Mouse (Mus musculus) brown adipose tissue, adult 24 weeks (tissue): ENCODE results near the gene Nfic. TPM values are rescaled to one million over a fixed set of nuclear protein-coding genes. Genes with fewer than 3 reads are reported as not detected.

ENCODE experiments used
- H3K27ac ChIP-seq: fragments of 200-500 bp; replicated peaks from 2 replicates; pipeline ENCODE4 v1.5.1; 2012; ENCODE audit warnings: low read depth, mild to moderate bottlenecking, low read length
- H3K4me1 ChIP-seq: fragments of 200-500 bp; 2 replicates; pipeline ENCODE4 v1.6.1; 2012; ENCODE audit warnings: low read length, mixed read lengths; ENCODE audit not compliant: control insufficient read depth, insufficient read depth, insufficient read length
- H3K4me3 ChIP-seq: fragments of 200-500 bp; 2 replicates; pipeline ENCODE4 v1.5.1; 2012; ENCODE audit warnings: low read depth, mild to moderate bottlenecking, low read length, moderate library complexity; ENCODE audit not compliant: insufficient read depth
- polyA plus RNA-seq: library from polyadenylated mRNA; stranded (reverse); fragments of >200 nt; gene quantifications from 2 replicates; pipeline ENCODE4 v1.2.4, GENCODE M21; 2012; ENCODE audit not compliant: missing spikeins, insufficient read depth, insufficient read length

The Nfic gene
- polyA plus RNA-seq, 1 experiment = 42.9 TPM

GRCm38 (mm10) chr10:81389801-81390677, 65.4 kb downstream of the Nfic start:
- peaks cover 18% of the 10 kb centered on the region for H3K4me1 ChIP-seq
- no peak overlapping the region for H3K27ac ChIP-seq
- H3K4me3 ChIP-seq = no peak overlapping the region

GRCm38 (mm10) chr10:81389373-81389772, 66.1 kb downstream of the Nfic start:
- H3K4me1 ChIP-seq = peaks cover 21% of the 10 kb centered on the region
- H3K4me3 ChIP-seq = no peak overlapping the region
- H3K27ac ChIP-seq = no peak overlapping the region

GRCm38 (mm10) chr10:81388505-81389055, 66.9 kb downstream of the Nfic start, which contains the start of gene Gm48552:
Gene Gm48552, plus strand, starts transcription at chr10:81389005.
- Histone ChIP-seq H3K4me3 (no peak within 1 kb of the TSS), H3K4me1 (peaks cover 19% of the 10 kb centered on the region), H3K27ac (no peak within 1 kb of the TSS)

GRCm38 (mm10) chr10:81387716-81388115, 67.7 kb downstream of the Nfic start:
- Histone ChIP-seq H3K27ac (no peak overlapping the region), H3K4me3 (no peak overlapping the region), H3K4me1 (peaks cover 19% of the 10 kb centered on the region)

- peak overlapping the region; percentile 73; the same call in 1 of the 2 replicates for H3K4me3 ChIP-seq
- peaks cover 19% of the 10 kb centered on the region for H3K4me1 ChIP-seq
Measured at GRCm38 (mm10) chr10:81385603-81386306, 69.7 kb downstream of the Nfic start.

GRCm38 (mm10) chr10:81384605-81384982, 70.8 kb downstream of the Nfic start:
- Histone ChIP-seq H3K4me3 (peak overlapping the region; percentile 73), H3K4me1 (peaks cover 12% of the 10 kb centered on the region), H3K27ac (peak overlapping the region; percentile 58)

More at GRCm38 (mm10) chr10:81385603-81386306, 69.7 kb downstream of the Nfic start:
- no peak overlapping the region for H3K27ac ChIP-seq

- peak within 1 kb of the TSS; percentile 73 for H3K4me3 ChIP-seq
- H3K4me1 ChIP-seq = peaks cover 10% of the 10 kb centered on the region
- peak within 1 kb of the TSS; percentile 58 for H3K27ac ChIP-seq
Measured at GRCm38 (mm10) chr10:81383802-81384604, 71.4 kb downstream of the Nfic start, which contains the start of the genes Dohh and Gm48551. Gene Dohh, plus strand, starts transcription at chr10:81384428. Gene Gm48551, plus strand, starts transcription at chr10:81384466.

GRCm38 (mm10) chr10:81382039-81382438, 73.4 kb downstream of the Nfic start:
- Histone ChIP-seq H3K27ac (no peak overlapping the region), H3K4me1 (peaks cover 16% of the 10 kb centered on the region), H3K4me3 (no peak overlapping the region)

- no peak overlapping the region for H3K4me3 ChIP-seq
Measured at GRCm38 (mm10) chr10:81379809-81380378, 75.5 kb downstream of the Nfic start.

GRCm38 (mm10) chr10:81379183-81379553, 76.3 kb downstream of the Nfic start:
- peak overlapping the region; percentile 56 for H3K4me3 ChIP-seq
- peaks cover 15% of the 10 kb centered on the region for H3K4me1 ChIP-seq
- no peak overlapping the region for H3K27ac ChIP-seq

More at GRCm38 (mm10) chr10:81379809-81380378, 75.5 kb downstream of the Nfic start:
- Histone ChIP-seq H3K27ac (no peak overlapping the region), H3K4me1 (peaks cover 16% of the 10 kb centered on the region)

GRCm38 (mm10) chr10:81378553-81379182, 76.8 kb downstream of the Nfic start:
- peaks cover 15% of the 10 kb centered on the region for H3K4me1 ChIP-seq
- no peak overlapping the region for H3K27ac ChIP-seq
- H3K4me3 ChIP-seq = peak overlapping the region; percentile 56

GRCm38 (mm10) chr10:81377793-81378552, 77.5 kb downstream of the Nfic start, which contains the start of gene Fzr1:
Gene Fzr1, minus strand, starts transcription at chr10:81378516.
- Histone ChIP-seq H3K4me3 (peak within 1 kb of the TSS; percentile 70), H3K4me1 (peaks cover 15% of the 10 kb centered on the region), H3K27ac (peak within 1 kb of the TSS; percentile 24; the same call in 1 of the 2 replicates)

GRCm38 (mm10) chr10:81377362-81377664, 78.1 kb downstream of the Nfic start:
- H3K27ac ChIP-seq = no peak overlapping the region
- H3K4me3 ChIP-seq = peak overlapping the region; percentile 70
- peaks cover 15% of the 10 kb centered on the region for H3K4me1 ChIP-seq
